Mouse (Mus musculus) midbrain, postnatal 0 days (tissue): ENCODE data around the gene Cachd1. TPM values are rescaled to one million over a fixed set of nuclear protein-coding genes. Genes with fewer than 3 reads are reported as not detected.

ENCODE experiments used
- ATAC-seq: fragments of 200-750 bp; cut with Nextera tagmentation; 2 replicates; pipeline ENCODE4 v1.8.0; 2017; ENCODE audit warnings: moderate number of reproducible peaks, mild to moderate bottlenecking, moderate TSS enrichment, moderate library complexity; ENCODE audit not compliant: low FRiP score
- DNase-seq: peaks from one replicate; pipeline ENCODE4 v3.0.0-alpha.2; 2015; ENCODE audit warnings: low spot score
- H3K27ac ChIP-seq: fragments of 300-500 bp; sonication (generic); 2 replicates; pipeline ENCODE4 v1.5.1; 2014; ENCODE audit warnings: low read depth, mild to moderate bottlenecking, low read length, mixed read lengths
- H3K27me3 ChIP-seq: fragments of 300-500 bp; sonication (generic); 2 replicates; pipeline ENCODE4 v1.6.1; 2014; ENCODE audit warnings: low read length, control low read depth, mixed read lengths; ENCODE audit not compliant: insufficient read depth
- H3K36me3 ChIP-seq: fragments of 300-500 bp; sonication (generic); 2 replicates; pipeline ENCODE4 v1.6.1; 2014; ENCODE audit warnings: low read length, control low read depth, mixed read lengths; ENCODE audit not compliant: insufficient read depth
- H3K4me1 ChIP-seq: fragments of 300-500 bp; sonication (generic); 2 replicates; pipeline ENCODE4 v1.6.1; 2014; ENCODE audit warnings: mild to moderate bottlenecking, control low read depth, antibody characterized with exemption, low read length, mixed read lengths; ENCODE audit not compliant: insufficient read depth
- H3K4me2 ChIP-seq: fragments of 300-500 bp; sonication (generic); 2 replicates; pipeline ENCODE4 v1.6.1; 2014; ENCODE audit warnings: low read depth, mild to moderate bottlenecking, low read length, mixed read lengths; ENCODE audit not compliant: poor library complexity, severe bottlenecking
- H3K4me3 ChIP-seq: fragments of 300-500 bp; sonication (generic); 2 replicates; pipeline ENCODE4 v1.5.1; 2014; ENCODE audit warnings: low read depth, mild to moderate bottlenecking, low read length, moderate library complexity
- H3K9ac ChIP-seq: fragments of 300-500 bp; sonication (generic); replicated peaks from 2 replicates; pipeline ENCODE4 v1.6.1; 2014; ENCODE audit warnings: mild to moderate bottlenecking, low read length, moderate library complexity, mixed read lengths; ENCODE audit not compliant: poor library complexity, severe bottlenecking
- H3K9me3 ChIP-seq: fragments of 300-500 bp; sonication (generic); 2 replicates; pipeline ENCODE4 v1.6.1; 2016; ENCODE audit warnings: low read length, control low read depth
- CTCF ChIP-seq: IDR thresholded peaks from 2 replicates; pipeline ENCODE4 v1.5.1; 2016; ENCODE audit warnings: antibody characterized with exemption, mild to moderate bottlenecking
- WGBS: fragments of 180-500 bp; shearing (Covaris S2); extraction: QIAGEN DNeasy Blood & Tissue Kit; methylation state at CpG from one replicate; pipeline ENCODE4 v1.1.7; 2014; 5-methylcytosine and 5-hydroxymethylcytosine counted together
- polyA plus RNA-seq: library from polyadenylated mRNA; unstranded; fragments of >200 nt; fragmentation: Nextera tagmentation; extraction: Ambion mirVana; gene quantifications from 2 replicates; pipeline ENCODE4 v1.2.1, GENCODE M21; 2015
- total RNA-seq: library from RNA; depleted of rRNA; stranded (reverse); fragments of >200 nt; gene quantifications from 2 replicates; pipeline ENCODE4 v1.2.3, GENCODE M21; 2014

The Cachd1 gene
- total and polyA plus RNA-seq, 2 experiments from 2014 or later = 26.5 to 52.2 TPM

DNA sequence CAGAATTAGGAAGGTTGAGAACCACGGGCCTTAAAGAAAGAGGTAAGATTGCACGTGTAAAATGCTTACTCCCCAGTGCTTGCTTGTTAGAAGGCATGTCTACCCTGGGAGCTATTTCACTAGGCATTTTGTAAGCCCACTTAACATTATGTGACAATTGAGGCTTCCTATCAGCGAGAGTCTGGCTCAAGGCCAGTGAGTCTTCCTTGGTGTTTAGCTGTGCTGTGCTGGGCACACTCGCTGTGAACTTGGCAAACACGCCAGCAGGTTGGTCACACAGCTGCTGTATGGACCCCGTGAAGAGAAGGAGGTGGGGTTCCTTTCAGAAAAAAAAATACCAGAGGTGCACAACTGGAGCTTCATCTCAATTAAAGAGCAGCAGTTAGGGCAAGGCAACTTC is 4.4 kb downstream of the Cachd1 start:
- peaks cover 12% of the 10 kb centered on the region; the same call in 1 of the 2 replicates for H3K4me1 ChIP-seq
- H3K36me3 ChIP-seq = no peaks in the 10 kb centered on the region
- peak overlapping the region; percentile 85 for H3K4me2 ChIP-seq
- ATAC-seq = no peak
- H3K27ac ChIP-seq = peak overlapping the region; percentile 32; the same call in 1 of the 2 replicates
- no peak for TF ChIP-seq CTCF
- WGBS = 31% methylated on average over 6 of the region's 6 CpGs
- H3K9ac ChIP-seq = peak overlapping the region; percentile 25; the same call in 1 of the 2 replicates
- H3K4me3 ChIP-seq = peak overlapping the region; percentile 74; the same call in 1 of the 2 replicates
- DNase-seq = peak; percentile 46
- no peaks in the 10 kb centered on the region for H3K9me3 ChIP-seq
- no peaks in the 10 kb centered on the region for H3K27me3 ChIP-seq

DNA sequence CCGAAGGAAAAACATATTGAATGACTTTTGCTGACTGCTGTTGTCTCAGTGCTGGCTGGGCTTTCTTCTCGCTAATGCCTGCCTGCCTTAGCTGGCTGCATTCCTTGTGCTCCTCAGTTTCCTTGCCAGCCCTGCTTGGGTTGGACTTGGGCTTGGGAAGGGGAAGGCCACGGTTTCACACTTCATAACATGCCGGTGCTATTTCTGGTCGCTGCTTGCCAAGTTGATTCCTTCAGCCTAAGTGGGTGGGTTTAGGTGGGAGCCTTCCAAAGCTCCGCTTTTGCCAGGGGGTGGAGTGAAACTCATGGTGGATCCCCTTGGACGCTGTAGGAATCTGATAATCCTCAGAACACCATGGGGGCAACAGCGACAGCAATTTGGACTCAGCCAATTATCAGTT is 5.9 kb downstream of the Cachd1 start:
- ATAC-seq = no peak
- Histone ChIP-seq H3K4me2 (peak overlapping the region; percentile 24; the same call in 1 of the 2 replicates), H3K4me3 (no peak overlapping the region), H3K4me1 (peaks cover 14% of the 10 kb centered on the region; the same call in 1 of the 2 replicates), H3K27ac (no peak overlapping the region), H3K36me3 (no peaks in the 10 kb centered on the region), H3K9me3 (no peaks in the 10 kb centered on the region), H3K9ac (no peak overlapping the region), H3K27me3 (no peaks in the 10 kb centered on the region)
- WGBS = 28% methylated on average over 8 of the region's 8 CpGs
- no peak for TF ChIP-seq CTCF
- DNase-seq = peak; percentile 42

DNA sequence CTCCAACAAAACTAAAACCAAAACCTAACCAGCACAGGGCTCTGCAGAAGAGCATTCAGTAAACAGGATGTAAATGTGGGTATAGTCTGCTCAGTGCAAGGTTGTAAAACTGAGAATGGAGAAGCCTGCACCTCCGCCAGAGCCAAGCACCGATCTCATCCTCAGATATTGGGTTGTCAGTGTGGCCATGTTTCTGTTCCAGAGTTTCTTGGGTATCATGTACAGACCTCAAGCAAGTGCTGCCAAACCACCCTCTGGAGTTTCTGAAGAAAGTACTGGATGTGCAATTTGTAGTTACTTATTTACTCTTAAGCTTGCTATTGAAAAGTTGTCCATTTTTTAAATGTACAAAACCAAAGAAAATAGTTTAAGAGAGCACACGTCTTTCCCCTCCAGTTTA is 6.4 kb downstream of the Cachd1 start:
- Histone ChIP-seq H3K27me3 (no peaks in the 10 kb centered on the region), H3K4me1 (peaks cover 15% of the 10 kb centered on the region; the same call in 1 of the 2 replicates), H3K4me2 (no peak overlapping the region), H3K9ac (no peak overlapping the region), H3K27ac (no peak overlapping the region), H3K36me3 (no peaks in the 10 kb centered on the region), H3K9me3 (no peaks in the 10 kb centered on the region), H3K4me3 (no peak overlapping the region)
- DNase-seq (no peak), ATAC-seq (no peak)
- no peak for TF ChIP-seq CTCF
- 65% methylated on average over 3 of the region's 3 CpGs for WGBS

- Histone ChIP-seq H3K9me3 (no peaks in the 10 kb centered on the region), H3K4me1 (peaks cover 3% of the 10 kb centered on the region; the same call in 1 of the 2 replicates), H3K4me3 (no peak overlapping the region), H3K9ac (no peak overlapping the region), H3K4me2 (no peak overlapping the region), H3K27me3 (no peaks in the 10 kb centered on the region), H3K27ac (peak overlapping the region; percentile 55), H3K36me3 (no peaks in the 10 kb centered on the region)
- peak; percentile 30 for TF ChIP-seq CTCF
- ATAC-seq (peak; percentile 88), DNase-seq (no peak)
- WGBS = 24% methylated on average over 3 of the region's 3 CpGs
Measured at GRCm38 (mm10) chr4:100787201-100787600, 10.7 kb downstream of the Cachd1 start.

DNA sequence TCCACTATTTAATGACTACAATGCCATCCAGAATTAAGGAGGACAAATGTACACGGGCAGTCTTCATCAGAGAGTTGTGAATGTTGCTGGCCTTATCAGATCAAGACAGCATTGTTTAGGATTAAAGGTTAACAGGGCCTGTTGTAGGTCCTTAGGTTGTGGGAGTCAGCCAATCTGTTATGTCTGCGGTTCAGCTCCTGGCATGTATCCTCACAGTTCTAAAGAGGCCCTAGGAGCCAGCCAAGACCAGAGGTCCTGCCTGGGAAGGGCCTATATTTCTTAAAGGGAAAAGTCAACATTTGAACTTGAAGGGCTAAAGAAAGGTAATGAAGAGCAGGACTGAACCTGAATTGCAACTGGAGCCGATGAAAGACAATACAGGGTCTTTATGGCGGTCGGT is 13.7 kb downstream of the Cachd1 start:
- H3K9ac ChIP-seq = no peak overlapping the region
- H3K4me2 ChIP-seq = no peak overlapping the region
- H3K36me3 ChIP-seq = no peaks in the 10 kb centered on the region
- WGBS = 83% methylated on average over 5 of the region's 5 CpGs
- no peaks in the 10 kb centered on the region for H3K9me3 ChIP-seq
- H3K4me3 ChIP-seq = no peak overlapping the region
- H3K27ac ChIP-seq = no peak overlapping the region
- TF ChIP-seq CTCF = no peak
- no peaks in the 10 kb centered on the region for H3K27me3 ChIP-seq
- DNase-seq (no peak), ATAC-seq (no peak)
- peaks cover 3% of the 10 kb centered on the region; the same call in 1 of the 2 replicates for H3K4me1 ChIP-seq

GRCm38 (mm10) chr4:100793147-100793546 is 16.7 kb downstream of the Cachd1 start:
- Histone ChIP-seq H3K36me3 (no peaks in the 10 kb centered on the region), H3K4me2 (no peak overlapping the region), H3K27ac (no peak overlapping the region), H3K4me1 (peaks cover 2% of the 10 kb centered on the region), H3K4me3 (no peak overlapping the region), H3K27me3 (no peaks in the 10 kb centered on the region), H3K9ac (no peak overlapping the region), H3K9me3 (no peaks in the 10 kb centered on the region)
- WGBS = 12% methylated on average over 2 of the region's 2 CpGs
- ATAC-seq (no peak), DNase-seq (no peak)
- no peak for TF ChIP-seq CTCF
